Mouse (Mus musculus) spleen, adult 2 months (tissue): ENCODE results near the gene St6gal1.

ENCODE experiments used
- CTCF ChIP-seq: fragments of 200-500 bp; IDR thresholded peaks from 2 replicates; pipeline ENCODE4 v1.5.1; 2011; ENCODE audit warnings: mild to moderate bottlenecking, inconsistent platforms; ENCODE audit not compliant: insufficient read depth, insufficient read length, insufficient replicate concordance; ENCODE audit errors: extremely low read depth
- POLR2A ChIP-seq: fragments of 200-500 bp; IDR thresholded peaks from 2 replicates; pipeline ENCODE4 v1.6.1; 2011; ENCODE audit warnings: low read depth, low read length, inconsistent platforms

- no peak for TF ChIP-seq POLR2A
- TF ChIP-seq CTCF: no peak
Observed at GRCm38 (mm10) chr16:23299904-23300740, 75.6 kb downstream of the St6gal1 start.
